Mouse (Mus musculus): ENCODE measurements around the gene Rapgef4.
"Not testable (repeated sequence)": the region's sequence is repeated elsewhere in the genome, so short reads cannot be mapped to it uniquely, and the experiment has no call there.

Rapgef4 gene

DNA sequence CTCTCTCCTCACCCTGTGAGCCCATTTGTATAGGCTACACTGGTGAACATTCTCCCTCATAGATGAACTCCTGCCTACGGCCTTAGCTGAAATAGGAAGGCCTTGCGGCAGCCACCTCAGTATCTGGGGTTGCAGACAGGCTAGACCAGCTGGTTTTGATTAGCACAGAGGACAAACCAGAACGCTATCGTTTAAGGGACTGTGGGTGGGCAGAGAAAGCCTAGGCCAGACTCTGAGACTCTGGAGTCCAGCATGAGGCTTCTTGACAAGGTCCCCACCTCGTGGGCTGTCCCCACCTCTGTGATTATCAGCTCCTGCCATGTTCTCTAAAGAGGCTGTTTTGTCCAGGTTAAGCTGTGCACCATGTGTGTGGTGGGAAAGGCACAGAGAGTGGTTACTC lies 142.8 kb downstream of the Rapgef4 start:
- DNase-seq = no peak

GRCm38 (mm10) chr2:72125786-72126185 lies 144.7 kb downstream of the Rapgef4 start:
- no peak for DNase-seq

- no peak for DNase-seq
Observed at GRCm38 (mm10) chr2:72126411-72126810, 145.4 kb downstream of the Rapgef4 start.

DNA sequence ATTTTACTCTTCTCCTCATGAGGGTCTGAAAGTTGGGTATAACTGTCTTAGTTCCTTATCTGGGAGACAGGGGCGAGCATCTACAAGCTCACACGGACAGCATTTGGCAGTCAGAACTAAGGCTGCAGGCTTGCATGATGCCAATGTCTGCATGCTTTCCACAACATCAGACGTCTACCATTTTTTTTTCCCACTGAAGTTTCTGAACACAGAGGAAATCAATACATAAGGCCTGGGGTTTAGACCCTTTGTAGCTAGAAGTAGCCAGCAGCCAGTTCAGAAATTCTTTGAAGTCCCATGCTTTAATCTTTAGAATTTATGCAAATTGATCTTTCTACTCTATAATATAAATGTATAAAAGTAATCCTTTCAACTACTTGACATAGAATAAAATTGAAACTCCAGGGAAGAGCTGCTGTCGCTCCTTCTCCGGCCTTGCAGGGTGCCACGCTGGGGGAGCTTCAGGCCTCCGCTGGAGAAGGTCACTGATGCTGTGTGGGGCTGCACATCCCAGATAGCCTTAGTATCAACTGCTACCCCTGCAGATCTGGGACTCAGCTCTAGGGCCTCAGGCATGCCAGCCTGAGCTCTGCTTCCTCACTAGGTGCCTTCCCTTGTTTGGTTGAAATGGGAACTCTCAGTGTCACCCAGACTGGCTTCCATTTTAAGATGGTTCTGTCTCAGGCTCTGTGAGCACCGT lies 148.7 kb downstream of the Rapgef4 start:
- no peak for DNase-seq

DNA sequence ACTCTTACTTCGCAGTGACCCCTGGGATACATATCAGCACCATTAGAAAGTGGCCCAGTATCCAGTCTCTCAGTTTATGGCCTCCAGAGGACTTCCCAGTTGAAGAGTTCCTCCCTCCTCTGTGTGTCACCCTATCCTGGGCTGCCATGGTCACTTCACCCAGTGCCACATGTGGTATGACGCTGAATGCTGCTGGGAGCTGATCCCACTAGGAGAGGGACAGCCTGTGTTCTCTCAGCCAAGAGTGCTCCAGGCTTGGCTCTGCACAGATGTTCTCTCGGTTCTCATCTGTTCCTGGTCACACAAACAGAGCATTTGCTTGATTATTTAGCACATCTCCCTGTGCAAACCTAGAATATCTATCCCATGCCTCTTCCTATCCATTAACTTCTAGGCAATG lies 151.2 kb downstream of the Rapgef4 start:
- no peak for DNase-seq

DNA sequence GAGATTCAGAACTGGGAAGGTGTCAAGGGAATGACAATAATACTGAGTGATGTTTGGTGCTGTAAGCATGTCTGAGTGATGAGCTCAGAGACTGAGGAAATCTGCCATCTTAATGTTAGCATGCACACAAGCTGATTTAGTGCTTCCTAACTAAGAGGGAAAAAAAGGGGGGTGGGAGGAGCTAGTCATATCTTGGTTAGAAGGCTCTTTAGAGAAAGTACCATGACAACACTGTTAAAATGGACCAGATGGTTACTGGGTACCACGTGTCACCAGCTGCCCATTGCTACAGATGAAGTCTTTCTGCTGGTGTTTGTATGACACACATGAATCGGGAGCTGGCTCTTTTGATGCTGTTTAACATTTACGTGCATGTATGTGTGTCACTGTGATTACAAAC lies 155.0 kb downstream of the Rapgef4 start:
- DNase-seq = no peak

DNA sequence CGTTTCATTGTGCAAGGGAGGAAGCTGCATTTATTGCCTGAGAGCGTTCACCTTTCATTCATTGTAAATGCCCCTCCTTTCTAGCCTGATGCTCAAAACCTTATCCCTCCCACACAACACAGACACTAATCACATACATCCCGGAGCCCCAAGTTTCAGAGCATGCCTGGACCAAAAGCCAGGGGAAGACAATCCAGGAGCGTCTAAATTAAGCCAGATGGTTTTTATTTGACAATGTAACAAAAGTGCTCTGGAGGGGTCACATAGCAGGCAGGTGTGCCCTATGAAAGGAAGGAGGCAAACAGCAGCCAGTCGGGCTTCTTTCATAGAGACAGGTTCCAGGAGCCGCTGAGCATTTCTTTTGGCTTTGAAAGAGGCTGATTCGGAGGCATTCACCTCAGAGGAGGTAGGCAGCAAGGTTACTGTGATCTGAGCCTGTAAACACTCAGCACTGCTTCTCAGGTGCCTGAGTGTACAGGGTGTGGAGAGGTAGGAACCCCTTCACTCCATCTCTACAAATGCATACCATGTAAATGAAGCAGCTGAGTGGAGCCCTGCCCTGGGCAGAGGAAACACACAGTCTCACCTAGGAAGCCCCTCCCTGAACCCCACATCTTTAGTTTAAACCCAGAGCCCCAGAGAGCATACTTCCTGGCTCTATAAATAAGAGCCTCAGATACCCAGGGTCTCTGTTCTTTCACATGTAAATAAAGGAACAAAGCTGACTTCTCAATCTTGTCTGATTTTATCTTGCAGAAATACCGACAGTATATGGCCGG lies 155.6 kb downstream of the Rapgef4 start:
- no peak for DNase-seq

DNA sequence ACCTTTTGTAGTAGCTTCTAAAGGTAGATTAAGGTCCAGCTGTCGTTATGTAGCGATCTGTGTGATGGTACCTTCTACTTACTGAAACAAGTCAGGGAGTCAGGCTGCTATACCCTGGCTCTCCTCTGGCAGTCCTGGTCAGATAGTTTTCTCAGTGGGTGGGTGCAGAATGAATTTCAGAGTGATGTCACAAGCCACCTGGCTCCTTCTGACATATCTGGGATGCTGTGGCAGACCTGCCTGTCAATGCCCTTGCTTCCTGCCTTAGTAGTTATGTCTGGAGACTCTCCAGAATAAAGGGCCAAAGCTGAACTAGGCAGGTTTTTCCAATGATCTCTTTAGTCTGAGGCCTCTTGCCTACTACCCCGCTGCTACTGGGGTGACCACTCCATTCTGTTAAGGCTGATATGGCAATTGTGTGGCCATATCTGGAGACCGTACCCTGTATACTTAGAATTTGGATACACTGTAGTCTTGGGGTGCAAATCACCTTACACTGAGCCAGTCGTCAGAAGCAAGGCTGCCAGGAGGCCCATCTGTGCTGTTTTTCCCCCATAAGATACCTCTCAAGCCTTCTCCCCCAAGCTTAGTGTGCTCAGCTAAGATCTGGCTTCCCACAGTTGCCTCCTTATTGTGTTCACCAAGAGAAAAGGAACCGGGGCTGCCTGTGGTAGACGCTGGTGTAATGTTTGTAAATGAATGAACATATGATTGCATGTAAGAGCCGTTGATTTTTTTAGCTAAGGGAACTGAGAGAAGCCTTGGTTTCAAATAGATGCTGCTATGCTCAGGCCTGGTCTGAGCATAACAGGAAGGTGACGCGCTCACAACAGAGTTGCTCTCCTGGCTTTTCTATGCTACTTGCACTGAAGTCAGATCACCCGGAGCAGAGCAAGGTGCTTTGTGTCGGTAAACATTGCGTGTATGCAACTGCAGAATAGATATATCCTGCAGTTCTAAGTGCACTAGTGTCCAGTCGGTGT lies 159.1 kb downstream of the Rapgef4 start:
- DNase-seq = peak; percentile 32 to 39

GRCm38 (mm10) chr2:72141091-72141490 lies 160.1 kb downstream of the Rapgef4 start:
- DNase-seq = no peak

- DNase-seq = not testable (repeated sequence)
Observed at GRCm38 (mm10) chr2:72141732-72142131, 160.7 kb downstream of the Rapgef4 start.

DNA sequence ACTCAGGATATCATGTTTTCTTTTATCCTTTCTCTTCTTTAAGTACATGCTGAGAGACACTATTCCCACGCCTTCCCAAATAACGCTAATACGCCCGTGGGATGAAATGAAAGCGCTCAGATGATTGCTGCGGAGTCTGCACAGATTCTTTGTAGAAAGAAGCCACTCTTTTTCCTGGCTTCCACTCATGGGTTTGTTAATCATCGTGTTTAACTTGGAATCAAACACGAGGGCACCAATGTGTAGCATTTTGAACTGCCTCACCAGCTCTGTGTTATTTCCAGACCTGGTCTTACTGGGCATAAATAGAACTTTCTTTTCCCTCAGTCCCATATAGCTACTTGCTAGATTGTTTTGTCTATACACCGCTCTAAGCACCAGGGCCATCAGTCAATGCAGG lies 162.4 kb downstream of the Rapgef4 start:
- DNase-seq = no peak

GRCm38 (mm10) chr2:72144576-72145200 lies 163.6 kb downstream of the Rapgef4 start:
- no peak for DNase-seq

GRCm38 (mm10) chr2:72145281-72145875 lies 164.3 kb downstream of the Rapgef4 start:
- no peak for DNase-seq

GRCm38 (mm10) chr2:72146061-72146460 lies 165.0 kb downstream of the Rapgef4 start:
- DNase-seq = no peak

DNA sequence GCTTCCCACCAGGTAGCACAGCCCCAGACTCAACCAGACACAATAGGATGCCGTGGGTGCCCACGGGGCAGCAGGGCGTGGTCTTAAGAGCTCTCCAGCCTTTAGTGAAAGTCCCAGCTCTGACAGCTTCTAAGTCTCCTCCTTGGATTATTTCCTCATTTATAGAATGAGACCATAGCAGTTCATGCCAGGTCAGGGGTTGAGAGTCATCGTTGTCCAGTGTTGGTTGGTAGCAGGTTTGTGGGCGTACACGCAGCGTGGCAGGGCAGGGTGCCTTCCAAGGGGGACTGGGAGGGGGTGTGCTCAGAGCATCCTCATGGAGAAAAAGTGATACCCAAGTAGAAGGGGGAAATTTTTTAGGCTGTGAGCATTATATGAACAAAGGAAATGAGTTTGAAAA lies 166.2 kb downstream of the Rapgef4 start:
- DNase-seq = no peak

DNA sequence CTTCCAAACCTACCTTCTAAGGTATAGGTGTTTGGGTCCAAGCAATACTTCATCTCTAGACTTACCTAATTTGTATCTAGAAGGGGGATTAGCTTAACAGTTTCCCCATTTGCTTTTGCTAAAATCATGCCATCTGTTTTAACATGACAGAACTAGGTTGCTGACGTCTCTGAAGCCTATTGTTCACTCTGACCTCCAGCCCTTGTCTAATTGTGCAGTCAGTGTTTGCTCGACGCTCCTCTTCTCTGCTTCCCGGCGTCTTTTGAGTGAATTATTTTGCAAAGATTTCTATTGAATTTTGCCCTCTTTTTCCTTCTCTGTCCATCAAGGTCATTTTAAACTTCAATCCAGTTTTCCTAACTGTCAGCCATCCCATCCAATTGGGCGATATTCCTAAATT lies 166.7 kb downstream of the Rapgef4 start:
- DNase-seq = no peak

DNA sequence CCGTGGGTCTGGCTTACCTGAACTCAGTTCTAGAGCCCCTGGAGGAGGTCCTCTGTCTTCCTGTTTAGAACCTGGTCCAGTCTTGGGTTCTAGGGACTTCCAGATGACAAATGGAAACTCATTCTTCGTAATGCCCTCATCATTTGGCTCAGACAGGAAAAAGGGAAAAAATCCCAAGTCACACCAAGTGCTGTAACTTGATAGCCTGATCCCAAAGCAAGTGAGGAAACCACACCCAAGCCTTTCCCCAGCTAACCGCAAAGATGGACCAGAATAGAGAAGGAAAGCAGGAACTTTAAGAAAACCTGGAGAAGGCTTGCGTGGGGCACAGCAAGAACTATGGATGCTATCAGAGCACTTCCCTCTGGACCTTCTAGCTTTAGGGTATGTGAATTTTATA lies 167.6 kb downstream of the Rapgef4 start:
- DNase-seq = no peak

GRCm38 (mm10) chr2:72149059-72149458 lies 168.0 kb downstream of the Rapgef4 start:
- peak; percentile 63 to 83 for DNase-seq

GRCm38 (mm10) chr2:72151792-72152554 lies 170.9 kb downstream of the Rapgef4 start:
- DNase-seq = no peak

- DNase-seq = no peak
Observed at GRCm38 (mm10) chr2:72152746-72153145, 171.7 kb downstream of the Rapgef4 start.

- no peak for DNase-seq
Observed at GRCm38 (mm10) chr2:72153851-72154250, 172.8 kb downstream of the Rapgef4 start.

Measured in cerebellum, postnatal 25 days (tissue).